Mouse (Mus musculus): Measurements from ENCODE around the gene Chtop.

DNA sequence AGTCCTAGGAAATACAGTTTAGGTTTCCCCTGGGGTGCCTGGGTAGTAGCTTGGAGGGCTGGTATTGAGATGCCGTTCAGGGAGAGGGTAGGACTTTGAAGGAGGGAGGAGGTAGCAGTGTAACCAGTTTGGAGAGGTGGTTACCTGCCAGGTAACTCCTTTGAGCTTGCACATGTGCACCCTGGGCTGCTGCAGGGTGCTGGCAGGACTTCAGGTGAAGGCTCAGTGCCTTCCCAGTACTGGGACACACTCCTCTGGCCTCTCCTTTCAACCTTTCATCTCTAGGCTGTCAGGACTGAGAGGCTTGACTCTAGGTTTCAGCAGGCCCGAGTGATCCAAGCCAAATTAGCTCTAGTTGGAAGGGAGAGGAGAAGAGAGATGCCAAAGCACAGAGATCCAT lies 16.8 kb upstream of the Chtop start:
- TF ChIP-seq POLR2A (IDR thresholded peaks at IDR 0.05; ENCODE audit: borderline replicate concordance, control insufficient read depth, low read depth, low read length) (no peak), CTCF (IDR thresholded peaks at IDR 0.05; ENCODE audit: control insufficient read depth, insufficient read depth, low read length) (no peak)
